Mouse (Mus musculus) retina, adult 2 months (tissue): ENCODE measurements around the gene Dgkz.
A peak's percentile ranks its signal among the peaks of the same experiment; 100 is the strongest.

Experiments
- DNase-seq: peaks from one replicate; pipeline ENCODE4 v3.0.0-alpha.2; 2012; ENCODE audit warnings: low read depth, low spot score

The Dgkz gene

DNA sequence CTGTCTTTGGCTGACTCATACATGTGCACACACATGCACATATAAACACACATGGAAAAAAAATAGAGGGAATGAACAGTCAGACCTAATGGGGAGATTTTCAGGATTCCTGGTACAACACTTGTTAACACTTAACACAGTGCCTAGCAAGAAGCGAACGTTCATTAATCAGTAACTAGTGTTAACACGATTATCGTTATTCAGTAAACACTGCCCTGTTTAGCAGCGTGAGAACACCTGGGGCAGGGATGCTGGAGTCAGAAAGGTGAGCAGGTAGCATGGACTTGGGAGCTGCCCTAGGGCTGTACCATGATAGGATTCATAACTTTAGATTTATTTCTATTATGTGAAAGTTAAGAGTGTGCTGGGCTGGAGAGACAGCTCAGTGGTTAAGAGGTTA is 20.3 kb upstream of the Dgkz start:
- no peak for DNase-seq

DNA sequence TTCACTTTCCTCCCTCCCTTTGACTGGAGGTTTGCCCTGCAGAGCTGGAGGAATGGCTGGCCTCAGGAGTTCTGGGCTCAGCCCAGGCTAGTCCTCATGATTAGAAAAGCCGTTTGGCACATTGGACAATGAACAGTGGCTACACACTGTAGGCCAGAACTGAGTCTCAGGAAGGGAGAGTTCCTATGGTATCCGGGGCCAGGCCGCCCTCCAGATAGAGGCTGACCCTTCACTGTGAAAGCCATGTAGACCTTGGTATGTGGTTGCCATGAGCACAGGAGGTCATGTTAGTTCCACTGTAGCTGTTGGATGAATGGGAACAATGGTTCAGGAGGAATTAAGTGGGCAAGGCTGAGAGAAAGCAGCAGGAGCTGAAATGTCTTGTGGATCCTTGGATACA is 17.7 kb upstream of the Dgkz start:
- no peak for DNase-seq

DNA sequence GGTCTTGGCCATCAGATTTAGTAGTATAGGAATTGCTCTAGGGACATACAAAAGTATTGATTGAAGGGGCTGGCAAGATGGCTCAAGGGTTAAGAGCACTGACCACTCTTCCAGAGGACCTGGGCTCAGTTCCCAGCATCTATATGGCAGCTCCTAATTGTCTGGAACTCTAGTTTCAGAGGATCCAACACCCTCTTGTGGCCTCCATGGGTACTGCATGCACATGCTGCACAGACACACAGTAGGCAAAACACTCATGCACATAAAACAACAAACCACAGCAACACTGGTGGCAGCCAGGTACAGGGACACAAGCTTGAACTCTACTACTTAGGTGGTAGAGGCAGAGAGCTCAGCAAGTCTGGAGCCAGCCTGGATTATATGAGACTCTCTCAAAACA is 14.1 kb upstream of the Dgkz start:
- no peak for DNase-seq

DNA sequence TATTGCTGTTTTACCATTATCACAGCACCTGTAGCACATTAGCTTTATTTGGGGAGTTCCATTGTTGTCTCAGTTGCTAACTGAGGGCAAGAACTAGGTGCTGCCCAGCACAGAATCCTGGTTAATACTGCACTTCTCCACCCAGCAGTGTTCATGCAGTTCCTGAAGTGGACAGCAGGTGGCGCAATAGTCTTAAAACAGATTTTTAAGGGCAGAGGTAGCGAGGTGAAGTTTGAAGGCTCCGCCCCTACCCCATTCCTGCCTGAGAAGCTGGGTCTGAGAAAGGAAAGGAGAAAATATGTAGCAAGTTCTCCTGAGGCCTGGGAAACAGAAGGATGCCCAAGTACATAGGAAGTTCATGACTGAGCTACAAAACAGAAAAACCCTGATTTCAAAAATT is 11.9 kb upstream of the Dgkz start:
- DNase-seq, result peak; percentile 56

DNA sequence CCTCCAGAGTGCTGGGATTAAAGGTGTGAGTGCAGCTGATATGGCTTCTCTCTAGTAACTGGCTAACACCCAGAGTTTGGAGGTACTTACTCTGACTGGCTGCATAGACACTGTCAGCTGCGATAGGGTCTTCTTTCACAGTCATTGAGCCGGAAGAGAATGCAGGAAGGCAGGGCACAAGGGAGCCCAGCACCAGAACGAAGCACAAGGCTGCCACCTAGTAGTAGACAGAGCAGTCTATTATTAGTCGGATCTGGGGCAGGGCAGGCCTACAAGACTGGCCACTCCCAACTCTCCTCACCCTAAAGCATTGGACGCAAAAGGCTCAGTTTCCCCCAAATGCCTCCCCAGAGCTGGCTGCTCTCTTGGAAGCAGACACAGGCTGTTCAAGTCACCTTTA is 10.4 kb upstream of the Dgkz start:
- no peak for DNase-seq

DNA sequence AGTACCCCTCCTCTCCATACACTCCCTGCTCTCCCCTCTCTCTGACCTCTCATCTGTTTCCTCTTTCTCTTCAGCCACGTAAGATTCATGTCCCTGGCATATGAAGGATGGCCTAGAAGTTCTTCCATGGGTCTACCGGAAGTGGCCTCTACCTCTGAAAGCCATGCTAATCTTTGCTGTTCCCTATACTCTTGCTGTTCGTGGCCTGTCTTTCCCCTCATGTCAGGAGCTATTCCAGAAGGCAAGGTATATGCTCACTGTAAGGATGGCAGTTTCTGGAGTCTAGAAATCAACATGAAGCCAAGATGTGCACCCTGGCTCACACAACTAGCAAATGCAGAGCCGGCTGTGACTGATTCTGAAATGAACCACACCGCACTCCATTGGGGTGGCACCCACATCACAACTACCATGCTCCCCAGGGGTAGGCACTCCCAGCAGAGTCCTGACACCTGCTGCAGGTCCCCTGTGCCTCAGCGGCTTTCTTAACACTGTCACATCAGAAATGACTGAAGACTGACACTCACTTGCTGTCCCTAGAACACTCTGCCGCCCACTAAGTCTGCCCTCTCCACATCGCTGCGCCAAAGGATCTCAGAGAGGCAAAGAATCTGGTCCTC is 9.4 kb upstream of the Dgkz start:
- DNase-seq, result no peak

DNA sequence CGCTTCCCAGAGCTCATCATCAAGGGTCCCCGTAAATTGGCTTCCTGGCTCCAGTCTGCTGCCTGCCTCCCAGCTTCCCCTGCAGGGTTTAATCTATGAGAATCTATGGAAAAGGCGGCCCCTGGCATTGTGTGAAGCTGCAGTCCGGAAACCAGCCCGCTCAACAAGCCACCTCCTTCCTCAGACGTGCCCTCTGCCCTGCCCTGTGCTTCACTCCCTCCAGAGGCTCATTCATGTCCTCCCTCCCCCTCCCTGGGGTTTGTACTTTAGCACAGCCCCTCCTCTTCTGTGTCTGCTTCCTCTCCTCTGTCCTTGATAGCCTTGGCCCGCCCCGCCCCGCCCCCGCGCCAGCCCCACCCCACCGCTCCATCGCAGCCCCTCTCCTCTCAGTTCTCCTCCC is 8.8 kb upstream of the Dgkz start:
- no peak for DNase-seq

DNA sequence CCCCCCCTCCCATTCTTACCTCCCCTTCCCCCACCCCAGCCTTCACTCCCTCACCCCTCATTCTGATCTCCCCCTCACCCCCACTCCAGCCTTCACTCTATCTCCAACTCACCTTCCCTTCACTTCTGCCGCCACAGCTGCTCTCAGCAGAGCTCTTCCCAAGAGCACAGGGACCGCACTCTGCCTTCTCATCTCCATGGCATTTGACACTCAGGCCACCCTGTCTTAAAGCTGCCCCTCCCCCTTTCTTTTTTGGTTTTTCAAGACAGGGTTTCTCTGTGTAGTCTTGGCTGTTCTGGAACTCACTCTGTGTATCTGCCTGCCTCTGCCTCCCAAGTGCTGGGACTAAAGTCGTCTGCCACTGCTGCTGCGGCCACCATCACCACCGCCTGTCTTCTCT is 5.2 kb upstream of the Dgkz start:
- no peak for DNase-seq

DNA sequence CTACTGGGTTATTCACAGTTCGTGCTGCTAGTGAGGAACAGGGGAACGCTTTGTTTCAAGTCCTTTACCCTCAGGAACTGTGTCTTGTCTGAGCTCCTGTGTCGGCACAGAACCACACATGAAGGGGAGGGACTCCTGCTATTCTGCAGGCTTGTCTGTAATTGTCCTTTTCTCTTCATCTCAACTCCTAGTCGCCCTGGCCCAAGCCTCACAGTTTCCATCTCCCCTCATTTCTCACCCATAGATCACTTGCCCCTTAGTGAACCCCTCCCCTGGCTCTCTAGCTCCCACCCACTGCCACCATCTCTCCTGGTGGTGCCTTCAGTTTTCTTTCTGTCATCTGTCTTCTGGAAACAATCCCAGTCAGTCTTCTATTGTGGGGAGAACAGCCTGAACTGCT is 4.6 kb upstream of the Dgkz start:
- DNase-seq, result no peak

DNA sequence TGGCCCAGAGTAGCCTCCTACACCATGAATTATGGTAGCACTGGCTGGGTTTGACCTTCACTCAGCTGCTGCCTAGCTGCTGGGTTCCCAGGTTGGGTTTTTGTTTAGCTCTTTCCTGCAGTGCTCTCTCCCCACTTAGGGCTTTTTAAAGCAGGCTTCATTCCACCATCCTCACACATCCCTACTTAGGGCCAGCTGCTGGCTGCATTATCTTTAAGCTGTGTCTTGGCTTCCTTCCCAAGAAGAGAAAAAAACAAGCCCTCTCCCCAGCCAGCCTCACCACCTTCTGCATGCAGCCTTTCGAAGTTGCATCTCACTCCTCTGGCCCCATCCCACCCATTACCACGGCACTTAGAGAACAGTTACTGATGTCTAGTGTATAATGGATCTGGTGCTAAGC is 2.9 kb upstream of the Dgkz start:
- no peak for DNase-seq

DNA sequence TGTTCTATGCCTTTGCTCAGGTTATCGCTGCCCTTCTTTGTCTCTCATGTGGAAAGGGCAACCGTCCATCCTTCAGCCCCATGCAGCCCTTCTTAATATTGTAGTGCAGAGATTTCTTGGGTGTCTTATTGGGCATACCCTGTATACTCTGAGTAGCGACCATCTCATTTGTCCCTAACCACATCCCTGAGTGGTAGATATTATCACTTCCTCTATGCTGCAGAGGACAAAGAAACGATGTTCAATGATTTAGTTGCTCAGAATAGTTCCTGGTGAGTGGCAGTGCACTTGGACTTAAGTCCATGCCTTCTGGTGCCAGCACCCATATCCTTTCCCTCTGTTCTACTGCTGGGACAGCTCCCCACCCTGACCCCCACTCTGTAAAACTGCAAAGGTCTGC is 2.3 kb upstream of the Dgkz start:
- no peak for DNase-seq

DNA sequence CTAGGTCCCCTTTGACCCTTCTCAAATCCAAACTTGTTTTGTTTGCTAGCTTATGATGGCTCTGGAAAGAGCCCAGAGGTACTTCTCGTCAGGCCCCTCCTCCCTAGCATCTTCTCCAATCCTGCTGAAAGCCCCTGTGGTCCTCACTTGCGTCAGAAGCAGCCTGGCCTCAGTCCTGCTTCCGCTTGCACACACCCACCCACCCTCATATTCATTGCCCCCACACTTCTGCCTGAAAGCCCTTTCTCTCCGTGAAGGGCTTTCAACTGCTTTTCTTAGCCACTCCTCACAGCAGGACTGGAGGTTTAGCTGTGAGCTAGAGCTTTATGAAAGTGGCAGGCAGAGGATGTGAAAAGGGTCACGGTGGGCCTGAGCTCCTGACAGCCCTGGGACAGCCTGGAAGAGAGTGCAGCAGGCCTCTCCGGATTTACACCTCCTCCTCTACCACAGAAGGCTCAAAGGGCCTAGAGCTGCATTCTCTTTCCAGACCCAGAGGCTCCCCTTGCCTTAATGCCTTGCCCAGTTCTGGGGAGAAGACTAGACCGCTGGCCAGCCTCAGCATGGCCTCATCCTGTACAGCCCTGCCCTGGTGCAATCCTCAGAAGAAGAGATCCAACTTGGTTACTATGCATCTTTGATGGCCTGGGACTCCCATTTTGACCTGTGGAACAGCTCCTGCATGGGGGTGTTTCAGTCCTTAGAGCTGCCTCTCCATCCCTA is 2.1 kb downstream of the Dgkz start:
- DNase-seq, result no peak

DNA sequence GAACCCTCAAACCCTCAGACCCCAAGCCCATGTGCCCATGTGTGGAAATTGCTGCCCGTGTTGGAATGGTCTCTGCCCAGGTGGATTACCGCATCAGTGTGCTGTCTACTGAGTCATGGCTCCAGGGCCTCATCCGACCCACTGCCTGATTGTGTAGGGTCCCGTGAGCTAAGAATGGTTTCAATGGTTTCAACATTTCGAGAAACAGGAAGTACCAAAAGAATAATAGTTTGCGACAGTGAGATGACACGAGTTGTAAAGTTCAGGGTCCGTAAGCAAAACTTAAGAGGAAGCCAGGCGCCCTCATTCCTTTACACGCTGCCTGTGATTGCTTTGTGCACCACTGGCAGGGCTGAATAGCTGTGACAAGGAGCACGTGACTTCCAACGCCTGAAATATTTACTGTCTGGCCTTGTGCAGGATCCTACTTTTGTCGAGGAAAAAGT is 3.5 kb downstream of the Dgkz start:
- no peak for DNase-seq

DNA sequence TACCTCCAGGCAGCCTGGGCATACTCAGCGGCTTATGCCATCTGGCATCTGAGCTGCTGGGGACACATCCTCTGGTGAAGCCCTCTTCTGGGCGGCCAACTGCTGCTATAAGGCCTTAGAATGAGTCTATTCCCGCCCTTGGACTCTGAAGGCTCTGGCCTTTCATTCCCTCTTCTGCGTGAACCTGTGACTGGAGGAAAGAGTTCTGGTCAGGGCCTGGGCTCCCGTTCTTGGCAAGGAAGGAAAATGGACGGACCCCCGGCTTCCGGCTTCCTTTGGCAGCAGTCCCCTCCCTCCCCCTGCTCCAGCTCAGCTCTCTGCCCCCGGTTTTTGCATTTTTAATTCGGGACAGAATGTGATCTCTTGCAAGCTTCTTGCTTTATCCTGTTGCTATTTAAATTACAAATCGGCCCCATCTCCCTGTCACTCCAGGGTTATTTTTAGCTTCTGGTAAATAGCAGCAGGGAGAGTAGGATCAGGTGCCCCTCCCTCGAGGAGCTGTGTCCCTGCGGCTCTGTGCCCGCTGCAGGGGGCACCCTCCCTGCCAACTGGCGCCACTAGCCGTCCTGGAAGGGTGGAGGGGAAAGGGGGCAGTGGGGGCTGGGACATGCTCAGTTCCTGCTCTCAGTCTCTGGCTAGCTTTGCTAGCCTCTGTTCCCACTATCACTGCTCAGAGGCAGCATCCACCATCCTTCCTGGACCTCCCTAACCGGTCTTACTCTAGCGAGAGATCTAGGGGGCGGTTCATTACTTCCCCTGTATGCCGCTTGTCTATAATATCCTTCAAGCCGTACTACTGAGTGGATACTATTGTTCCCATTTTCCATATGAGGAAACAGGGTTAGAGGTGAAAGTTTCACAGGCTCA is 4.2 kb downstream of the Dgkz start:
- no peak for DNase-seq

DNA sequence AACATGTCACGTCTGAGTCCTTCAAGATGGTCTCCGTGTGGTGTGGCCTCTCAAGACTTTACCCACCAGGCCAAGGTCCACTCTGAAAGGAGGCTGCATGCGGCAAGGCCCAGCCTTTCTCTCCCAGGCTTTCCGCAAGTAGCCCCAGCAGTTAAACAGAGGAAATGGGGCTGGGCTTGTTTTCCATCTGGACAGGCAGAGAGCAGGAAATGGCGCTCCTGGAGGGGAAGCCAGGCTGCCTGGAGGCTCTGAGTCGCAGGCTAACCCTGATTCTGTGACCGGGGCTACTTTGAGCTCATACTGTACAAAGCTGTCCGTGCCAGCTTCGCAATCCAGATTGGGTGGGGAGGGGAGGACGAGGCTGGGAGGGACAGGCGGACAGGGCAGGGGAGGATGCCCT is 7.7 kb downstream of the Dgkz start:
- DNase-seq, result no peak

DNA sequence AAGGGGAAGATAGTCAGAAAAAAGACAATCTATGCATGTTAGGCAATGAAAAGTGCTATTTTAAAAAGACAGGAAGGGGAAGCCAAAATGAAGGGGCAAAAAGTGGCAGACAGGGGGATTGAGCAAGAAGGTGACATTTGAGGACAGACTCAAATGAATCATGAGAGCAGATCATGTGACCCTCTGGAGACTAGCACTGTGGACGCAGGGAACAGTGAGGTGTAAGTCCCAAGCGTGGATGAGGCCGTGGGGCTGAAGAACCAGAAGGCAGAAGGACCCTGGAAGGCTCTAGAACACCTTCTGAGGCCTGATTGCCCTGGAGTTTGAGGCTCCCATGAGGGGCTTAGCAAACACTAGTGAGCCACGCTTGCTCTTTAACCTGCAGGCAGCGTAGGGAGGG is 9.3 kb downstream of the Dgkz start:
- DNase-seq, result no peak

DNA sequence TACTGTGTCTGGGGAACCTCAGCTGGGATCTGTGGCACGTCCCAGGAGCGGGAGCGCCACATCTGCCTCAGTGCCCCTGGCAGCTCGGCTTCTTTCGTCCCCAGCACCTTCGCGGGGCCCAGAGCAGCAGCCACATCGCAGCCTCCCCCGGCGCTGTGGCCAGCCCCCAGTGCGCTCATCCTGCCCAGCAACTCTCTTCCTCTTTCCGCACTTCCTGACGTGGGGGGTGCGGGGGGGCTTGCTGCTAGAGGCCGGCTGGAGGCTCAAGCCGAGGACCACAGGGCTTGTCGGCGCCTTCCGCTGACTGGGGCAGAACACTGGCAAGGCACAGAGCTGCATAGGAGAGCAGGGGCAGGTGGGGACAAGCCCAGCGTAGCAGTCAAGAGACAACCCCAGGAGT is 10.2 kb downstream of the Dgkz start:
- no peak for DNase-seq

DNA sequence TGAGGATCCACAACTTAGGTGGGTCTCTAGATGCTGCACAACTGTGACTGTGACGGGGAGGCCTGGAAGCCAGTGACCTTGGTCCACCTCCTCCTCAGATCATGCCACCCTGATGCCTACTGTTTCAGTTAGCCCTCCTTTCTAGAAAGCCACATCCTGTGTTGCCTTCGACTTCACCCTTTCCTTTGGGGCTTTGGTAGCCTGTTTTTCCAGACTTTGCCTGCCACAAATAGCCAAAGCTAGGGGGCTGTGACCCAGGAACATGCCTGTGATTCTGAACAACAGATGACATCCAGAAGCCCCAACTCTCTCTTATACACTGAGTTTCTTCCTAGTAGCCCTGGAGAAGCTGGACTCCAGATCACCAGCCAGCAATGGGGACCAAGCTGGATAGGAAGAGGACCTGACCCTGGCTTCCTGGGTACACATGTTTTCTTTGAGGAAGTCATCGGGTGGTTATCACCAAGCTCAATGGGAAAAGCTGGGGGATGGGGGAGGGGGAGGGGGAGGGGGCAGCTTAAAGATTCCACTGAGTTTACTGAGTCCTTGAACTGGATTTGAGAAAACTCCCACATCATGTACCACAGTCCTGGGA is 11.0 kb downstream of the Dgkz start:
- no peak for DNase-seq

DNA sequence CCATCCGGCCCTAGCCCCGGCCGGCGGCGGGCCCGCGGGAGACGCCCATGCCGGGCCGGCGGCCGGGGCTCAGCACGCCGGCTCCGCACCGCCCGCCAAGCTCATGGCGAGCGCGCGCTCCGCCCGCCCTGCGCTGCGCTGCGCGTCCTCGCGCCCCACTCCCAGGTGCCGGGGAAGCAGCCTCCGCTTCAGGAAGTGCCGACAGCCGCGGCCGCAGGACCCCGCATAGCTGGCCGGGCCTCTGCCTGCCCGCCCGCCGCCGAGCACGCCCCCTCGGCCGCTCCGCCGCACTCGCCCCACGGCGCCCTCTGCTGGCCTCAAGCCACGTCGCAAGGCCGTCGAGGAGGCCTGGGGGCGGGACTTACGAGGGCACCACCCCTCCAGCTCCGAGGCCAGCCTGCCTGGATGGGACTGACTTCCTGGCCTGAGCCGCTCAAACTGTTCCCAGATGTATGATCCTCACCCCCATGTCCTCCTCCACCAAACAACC is 12.2 kb downstream of the Dgkz start:
- peak; percentile 75 for DNase-seq

DNA sequence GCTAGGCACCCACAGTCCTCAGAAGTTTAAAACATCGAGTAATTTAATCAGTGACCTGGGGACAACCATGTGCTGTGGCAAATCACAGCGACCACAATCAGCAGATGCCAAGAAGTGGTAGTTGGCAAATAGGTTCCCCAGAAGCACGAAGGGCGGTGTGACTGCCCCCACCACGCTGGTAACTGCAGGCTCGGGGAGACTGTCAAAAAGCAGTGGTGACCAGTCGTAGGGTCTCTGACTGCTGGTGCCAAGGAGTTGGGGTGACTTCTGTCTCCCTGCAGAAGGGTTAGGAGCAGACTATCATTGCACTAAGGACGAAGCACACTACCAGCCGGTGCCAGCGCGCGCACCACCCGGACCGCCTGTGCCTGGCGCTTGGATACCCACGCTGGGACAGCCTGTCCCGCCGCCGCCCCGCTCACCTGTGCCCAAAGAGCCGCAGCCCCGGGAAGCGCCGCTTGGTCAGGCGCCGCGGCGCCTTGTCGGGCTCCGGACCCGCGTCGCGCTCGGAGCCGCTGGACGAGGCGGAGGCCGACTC is 12.7 kb downstream of the Dgkz start:
- DNase-seq, result no peak

DNA sequence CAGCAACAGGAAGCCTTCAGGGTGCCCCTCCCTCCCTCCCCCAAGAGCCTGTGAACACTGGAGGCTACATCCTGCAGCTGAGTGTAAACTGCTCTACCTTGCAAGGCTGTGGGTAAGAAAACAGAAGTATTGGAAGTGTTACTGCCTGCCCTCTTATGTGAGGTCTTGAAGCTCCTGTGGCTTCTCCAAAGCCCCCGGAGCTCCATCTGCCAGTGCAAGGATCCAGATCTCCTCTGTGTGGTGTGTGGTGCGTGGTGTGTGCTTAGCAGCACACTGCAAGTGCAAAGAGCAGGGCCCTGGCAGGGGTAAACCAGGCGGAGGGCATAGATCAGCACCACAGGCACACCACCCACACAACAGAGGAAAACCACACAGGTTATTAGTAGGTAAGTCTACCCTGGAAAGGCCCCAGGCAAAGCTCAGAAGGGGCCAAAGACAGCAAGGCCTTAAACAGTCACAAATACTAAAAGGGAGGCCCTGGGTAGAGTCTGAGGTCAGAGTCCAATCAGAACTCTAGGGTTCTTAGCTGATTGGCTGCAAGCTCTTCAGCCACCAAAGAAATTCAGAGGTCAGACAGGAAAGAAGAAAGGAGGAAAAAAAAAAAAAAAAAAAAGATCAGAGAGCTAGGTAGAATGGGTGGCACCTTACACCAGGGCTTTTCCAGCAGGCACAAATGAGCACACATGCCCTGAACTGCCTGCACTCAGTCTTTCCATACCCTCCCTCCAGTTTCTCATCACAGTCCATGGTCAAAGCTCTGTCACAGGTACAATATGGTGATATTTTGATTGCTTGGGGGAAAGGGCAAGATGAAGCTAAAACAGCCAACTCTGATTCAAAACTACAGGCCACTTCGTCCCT is 13.5 kb downstream of the Dgkz start:
- DNase-seq, result no peak
